Mouse (Mus musculus) limb, embryonic 11.5 days (tissue): ENCODE data around the gene Ttc17. TPM values are rescaled to one million over a fixed set of nuclear protein-coding genes. Genes with fewer than 3 reads are reported as not detected.

ENCODE experiments used
- ATAC-seq: fragments of 200-750 bp; cut with Nextera tagmentation; 2 replicates; pipeline ENCODE4 v1.8.0; 2017; ENCODE audit warnings: low read depth; ENCODE audit not compliant: insufficient number of reproducible peaks, low FRiP score, low TSS enrichment
- DNase-seq: peaks from one replicate; pipeline ENCODE4 v3.0.0-alpha.2; 2015; ENCODE audit warnings: low spot score
- H3K27ac ChIP-seq: fragments of 300-500 bp; sonication (generic); replicated peaks from 2 replicates; pipeline ENCODE4 v1.5.1; 2014; ENCODE audit warnings: low read depth, mild to moderate bottlenecking, low read length
- H3K27me3 ChIP-seq: fragments of 300-500 bp; sonication (generic); 2 replicates; pipeline ENCODE4 v1.6.1; 2014; ENCODE audit warnings: mild to moderate bottlenecking, low read length, mixed read lengths; ENCODE audit not compliant: control insufficient read depth, insufficient read depth
- H3K36me3 ChIP-seq: fragments of 300-500 bp; sonication (generic); 2 replicates; pipeline ENCODE4 v1.6.1; 2014; ENCODE audit warnings: mild to moderate bottlenecking, low read length, moderate library complexity, mixed read lengths; ENCODE audit not compliant: control insufficient read depth, insufficient read depth
- H3K4me1 ChIP-seq: fragments of 300-500 bp; sonication (generic); 2 replicates; pipeline ENCODE4 v1.6.1; 2014; ENCODE audit warnings: low read length, mixed read lengths; ENCODE audit not compliant: control insufficient read depth, insufficient read depth
- H3K4me2 ChIP-seq: fragments of 300-500 bp; sonication (generic); 2 replicates; pipeline ENCODE4 v1.6.1; 2014; ENCODE audit warnings: low read depth, mild to moderate bottlenecking, moderate library complexity; ENCODE audit not compliant: severe bottlenecking
- H3K4me3 ChIP-seq: fragments of 300-500 bp; sonication (generic); 2 replicates; pipeline ENCODE4 v1.5.1; 2014; ENCODE audit warnings: low read depth, low read length
- H3K9ac ChIP-seq: fragments of 300-500 bp; sonication (generic); 2 replicates; pipeline ENCODE4 v1.6.1; 2014; ENCODE audit warnings: mild to moderate bottlenecking, low read length
- H3K9me3 ChIP-seq: fragments of 300-500 bp; sonication (generic); 2 replicates; pipeline ENCODE4 v1.6.1; 2016; ENCODE audit warnings: low read length; ENCODE audit not compliant: control insufficient read depth
- WGBS: fragments of 180-500 bp; shearing (Covaris S2); extraction: QIAGEN DNeasy Blood & Tissue Kit; methylation state at CpG from one replicate; pipeline ENCODE4 v1.1.7; 2014; 5-methylcytosine and 5-hydroxymethylcytosine counted together
- polyA plus RNA-seq: library from polyadenylated mRNA; unstranded; fragments of >200 nt; fragmentation: Nextera tagmentation; extraction: Ambion mirVana; gene quantifications from 2 replicates; pipeline ENCODE4 v1.2.1, GENCODE M21; 2014

The Ttc17 gene
- 13.2 and 13.3 TPM in 2 replicates for polyA plus RNA-seq

- no peaks in the 10 kb centered on the region for H3K4me1 ChIP-seq
- under 1% methylated on average over 76 of the region's 77 CpGs for WGBS
Measured at GRCm38 (mm10) chr2:94406083-94406957, at the start of gene Ttc17. Ttc17 (minus strand) TSS chr2:94406689.

GRCm38 (mm10) chr2:94449643-94450042, 43.2 kb upstream of the Ttc17 start:
- no peaks in the 10 kb centered on the region for H3K27me3 ChIP-seq
- WGBS, result 91% methylated on average over 8 of the region's 8 CpGs

More at GRCm38 (mm10) chr2:94406083-94406957, at the start of gene Ttc17:
- Histone ChIP-seq H3K4me2 (peak within 1 kb of the TSS; percentile 75), H3K9ac (peak within 1 kb of the TSS; percentile 93), H3K27me3 (no peaks in the 10 kb centered on the region), H3K4me3 (peak within 1 kb of the TSS; percentile 94), H3K36me3 (peaks cover 4% of the 10 kb centered on the region; the same call in 1 of the 2 replicates), H3K9me3 (no peaks in the 10 kb centered on the region), H3K27ac (peak within 1 kb of the TSS; percentile 76)
- ATAC-seq (peak; percentile 93), DNase-seq (peak; percentile 94)

GRCm38 (mm10) chr2:94436952-94437351, 30.5 kb upstream of the Ttc17 start:
- H3K27ac ChIP-seq, result no peak overlapping the region
- peak overlapping the region; percentile 92 for H3K9ac ChIP-seq
- no peaks in the 10 kb centered on the region for H3K36me3 ChIP-seq
- H3K4me1 ChIP-seq, result peaks cover 14% of the 10 kb centered on the region
- H3K27me3 ChIP-seq, result no peaks in the 10 kb centered on the region
- WGBS, result 2% methylated on average over 10 of the region's 10 CpGs
- H3K4me3 ChIP-seq, result peak overlapping the region; percentile 89
- DNase-seq, result peak; percentile 42
- H3K9me3 ChIP-seq, result no peaks in the 10 kb centered on the region
- ATAC-seq, result no peak
- peak overlapping the region; percentile 82 for H3K4me2 ChIP-seq

More at GRCm38 (mm10) chr2:94449643-94450042, 43.2 kb upstream of the Ttc17 start:
- Histone ChIP-seq H3K27ac (no peak overlapping the region), H3K9ac (no peak overlapping the region), H3K4me1 (no peaks in the 10 kb centered on the region), H3K36me3 (no peaks in the 10 kb centered on the region), H3K4me3 (no peak overlapping the region), H3K9me3 (no peaks in the 10 kb centered on the region), H3K4me2 (no peak overlapping the region)
- DNase-seq (no peak), ATAC-seq (no peak)

- Histone ChIP-seq H3K4me2 (no peak overlapping the region; the same call in 1 of the 2 replicates), H3K36me3 (no peaks in the 10 kb centered on the region)
Measured at GRCm38 (mm10) chr2:94435481-94435880, 29.0 kb upstream of the Ttc17 start.

GRCm38 (mm10) chr2:94434833-94435232, 28.3 kb upstream of the Ttc17 start:
- DNase-seq (no peak), ATAC-seq (no peak)
- no peak overlapping the region for H3K4me2 ChIP-seq
- H3K4me1 ChIP-seq, result peaks cover 14% of the 10 kb centered on the region
- H3K4me3 ChIP-seq, result no peak overlapping the region
- H3K27me3 ChIP-seq, result no peaks in the 10 kb centered on the region
- no peaks in the 10 kb centered on the region for H3K36me3 ChIP-seq
- H3K9ac ChIP-seq, result no peak overlapping the region
- no peaks in the 10 kb centered on the region for H3K9me3 ChIP-seq
- no peak overlapping the region for H3K27ac ChIP-seq
- WGBS, result 70% methylated on average over 1 of the region's 1 CpGs

More at GRCm38 (mm10) chr2:94435481-94435880, 29.0 kb upstream of the Ttc17 start:
- WGBS, result 83% methylated on average over 7 of the region's 7 CpGs
- no peak for DNase-seq
- no peak overlapping the region for H3K4me3 ChIP-seq
- ATAC-seq, result no peak
- no peaks in the 10 kb centered on the region for H3K9me3 ChIP-seq
- no peak overlapping the region for H3K27ac ChIP-seq
- H3K4me1 ChIP-seq, result peaks cover 14% of the 10 kb centered on the region
- H3K27me3 ChIP-seq, result no peaks in the 10 kb centered on the region
- H3K9ac ChIP-seq, result no peak overlapping the region

GRCm38 (mm10) chr2:94432214-94432613, 25.7 kb upstream of the Ttc17 start:
- Histone ChIP-seq H3K9ac (no peak overlapping the region), H3K4me3 (no peak overlapping the region), H3K36me3 (no peaks in the 10 kb centered on the region), H3K9me3 (no peaks in the 10 kb centered on the region), H3K27me3 (no peaks in the 10 kb centered on the region), H3K4me2 (no peak overlapping the region), H3K27ac (no peak overlapping the region), H3K4me1 (peaks cover 14% of the 10 kb centered on the region)
- DNase-seq (no peak), ATAC-seq (no peak)
- 66% methylated on average over 2 of the region's 2 CpGs for WGBS

- H3K4me2 ChIP-seq, result no peak overlapping the region
- ATAC-seq (no peak), DNase-seq (no peak)
- no peak overlapping the region for H3K27ac ChIP-seq
- H3K4me3 ChIP-seq, result no peak overlapping the region
- no peaks in the 10 kb centered on the region for H3K27me3 ChIP-seq
- no peaks in the 10 kb centered on the region for H3K9me3 ChIP-seq
- no peak overlapping the region for H3K9ac ChIP-seq
- no peaks in the 10 kb centered on the region for H3K4me1 ChIP-seq
- peaks cover 8% of the 10 kb centered on the region; the same call in 1 of the 2 replicates for H3K36me3 ChIP-seq
- WGBS, result 100% methylated on average over 1 of the region's 1 CpGs
Measured at GRCm38 (mm10) chr2:94428456-94428855, 22.0 kb upstream of the Ttc17 start.

GRCm38 (mm10) chr2:94407441-94407840, 952 bp upstream of the Ttc17 start:
- H3K27me3 ChIP-seq, result no peaks in the 10 kb centered on the region
- H3K4me3 ChIP-seq, result peak overlapping the region; percentile 94
- H3K4me2 ChIP-seq, result peak overlapping the region; percentile 75
- H3K4me1 ChIP-seq, result no peaks in the 10 kb centered on the region
- WGBS, result 35% methylated on average over 3 of the region's 3 CpGs
- ATAC-seq (no peak), DNase-seq (no peak)
- no peaks in the 10 kb centered on the region for H3K9me3 ChIP-seq
- peak overlapping the region; percentile 93; the same call in 1 of the 2 replicates for H3K9ac ChIP-seq
- H3K36me3 ChIP-seq, result peaks cover 4% of the 10 kb centered on the region; the same call in 1 of the 2 replicates
- no peak overlapping the region for H3K27ac ChIP-seq
